Mouse (Mus musculus) lung, postnatal 10 days (tissue): ENCODE measurements at regions not wholly inside any gene's neighbourhood (a gene's known extent, or its start where the extent isn't known, plus 50 kb on each side); places are given as distances from the start of the nearest gene placed in this dataset.

Experiments
- DNase-seq: peaks from one replicate; pipeline ENCODE4 v3.0.0; 2021

DNA sequence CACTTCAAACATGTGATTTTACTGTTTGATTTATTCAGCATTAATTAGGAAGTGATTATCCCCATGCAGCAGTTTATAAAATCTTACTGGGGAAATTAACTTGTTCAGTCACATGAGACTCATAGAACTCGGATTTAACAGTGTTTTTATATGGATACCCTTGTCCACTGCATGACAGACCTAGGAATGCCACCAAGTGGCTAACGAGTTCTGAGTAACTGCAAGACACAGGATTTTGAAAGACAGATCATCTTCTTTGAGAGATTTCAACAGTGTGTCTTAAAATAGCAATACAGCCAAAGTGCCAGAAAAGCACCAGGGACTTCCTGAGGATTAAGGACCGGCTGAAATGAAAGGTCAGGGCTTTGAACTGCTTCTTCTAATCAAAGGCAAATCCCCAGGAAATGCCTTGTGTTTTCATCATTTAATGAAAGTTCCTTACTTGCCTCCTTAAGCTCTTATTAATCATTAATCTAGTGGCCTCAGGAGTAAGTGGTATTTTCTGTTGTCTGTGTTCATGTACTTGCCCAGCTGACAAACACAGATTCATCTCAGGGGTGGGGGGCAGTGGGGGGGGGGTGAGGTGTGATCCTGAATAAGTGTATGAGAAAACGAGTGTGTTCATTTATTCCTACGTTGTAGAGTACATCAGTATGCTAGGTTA is 193.4 kb downstream of the Gm13691 start:
- peak; percentile 11 for DNase-seq

DNA sequence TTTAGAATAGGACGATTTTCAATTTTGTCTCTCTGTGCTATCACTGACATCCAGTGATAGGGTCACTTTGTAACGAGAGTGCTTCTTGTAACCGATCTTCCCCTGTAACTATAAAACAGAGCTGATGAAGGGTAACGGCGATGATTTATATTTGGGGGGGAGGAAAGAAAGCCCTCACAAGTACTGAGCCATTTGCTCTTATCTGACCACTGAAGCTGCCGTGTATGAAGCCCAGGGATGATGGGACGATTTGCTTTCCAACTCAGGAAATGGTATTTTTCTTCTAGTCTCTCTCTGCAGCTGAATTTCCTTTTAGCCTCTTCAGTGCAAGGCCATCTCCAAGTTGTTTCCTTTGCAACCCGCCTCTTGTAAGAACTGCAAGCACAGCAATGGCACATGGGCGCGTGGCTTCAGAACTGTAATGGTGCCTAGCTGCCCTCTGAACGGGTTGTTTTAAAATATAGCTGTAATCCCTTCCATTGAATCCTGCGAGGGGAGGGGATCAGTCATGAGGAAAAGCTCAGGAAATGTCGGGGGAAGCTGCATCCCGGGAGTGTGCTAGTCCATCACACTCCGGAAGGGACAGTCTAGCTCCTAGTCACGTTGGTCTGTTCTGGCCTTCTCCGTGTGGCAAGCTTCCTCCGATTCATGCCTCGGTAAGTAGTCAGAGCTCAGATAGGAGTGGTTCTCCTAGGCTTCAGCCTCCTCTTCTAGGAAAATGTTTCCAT is 194.1 kb downstream of the Gm13691 start:
- peak; percentile 71 for DNase-seq

DNA sequence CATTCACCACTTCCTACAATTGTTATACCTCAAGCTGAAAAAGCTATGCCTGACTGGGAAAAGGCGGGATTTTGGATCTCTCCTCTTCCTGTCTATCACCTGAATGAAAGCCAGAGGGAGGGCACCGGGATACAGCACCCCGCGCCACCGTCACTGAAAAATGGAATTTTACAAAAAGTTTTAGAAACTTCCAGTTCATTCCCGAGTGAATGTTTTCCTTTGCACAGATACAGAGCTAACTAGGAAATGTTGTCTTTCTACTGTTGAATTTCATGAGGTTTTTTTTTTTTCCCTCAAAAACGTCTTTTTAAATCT is 194.6 kb downstream of the Gm13691 start:
- no peak for DNase-seq

DNA sequence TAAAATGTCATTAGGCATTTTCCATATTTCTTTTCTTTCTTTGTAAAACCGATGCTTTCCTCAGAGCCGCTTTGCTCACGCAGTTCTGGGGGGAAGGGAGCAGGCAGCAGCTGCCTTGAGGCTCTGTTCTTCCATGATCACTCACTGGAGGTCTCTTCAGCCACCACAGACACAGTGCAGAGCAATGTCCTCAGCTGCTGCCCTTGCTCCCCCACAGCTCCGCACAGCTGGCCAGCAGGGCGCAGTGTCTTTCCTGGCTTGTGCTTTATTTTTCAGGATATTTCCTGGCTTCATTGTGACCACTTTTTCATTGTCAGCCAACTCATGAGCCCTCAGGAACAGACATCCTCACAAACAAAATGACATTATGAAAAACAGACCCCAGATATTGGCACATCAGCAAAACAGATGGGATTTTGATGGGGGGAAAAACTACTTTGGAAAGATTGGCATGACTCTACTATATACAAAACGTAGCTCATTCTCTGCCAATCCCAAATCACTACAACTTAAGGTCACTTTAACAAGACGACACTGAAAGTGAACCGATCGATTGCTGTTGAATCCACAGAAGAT is 195.9 kb downstream of the Gm13691 start:
- peak; percentile 79 for DNase-seq

DNA sequence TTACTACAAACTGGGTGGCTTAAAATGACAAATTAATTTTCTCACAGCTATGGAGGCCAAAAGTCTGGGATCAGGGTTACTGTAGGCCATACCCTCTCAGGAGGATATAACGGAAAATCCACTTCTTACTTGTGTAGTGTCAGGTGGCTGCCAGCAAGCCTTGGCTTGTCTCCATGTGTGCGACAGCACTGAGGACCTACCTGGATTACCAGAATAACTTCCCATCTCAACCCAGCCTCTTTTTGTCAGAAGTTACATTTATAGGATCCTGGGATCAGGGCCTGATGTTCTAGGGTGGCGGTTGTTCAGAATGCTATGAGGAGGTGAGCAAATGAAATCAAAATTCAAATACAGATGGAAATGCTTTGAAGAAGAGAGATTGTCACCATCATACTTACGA is 197.1 kb downstream of the Gm13691 start:
- no peak for DNase-seq

DNA sequence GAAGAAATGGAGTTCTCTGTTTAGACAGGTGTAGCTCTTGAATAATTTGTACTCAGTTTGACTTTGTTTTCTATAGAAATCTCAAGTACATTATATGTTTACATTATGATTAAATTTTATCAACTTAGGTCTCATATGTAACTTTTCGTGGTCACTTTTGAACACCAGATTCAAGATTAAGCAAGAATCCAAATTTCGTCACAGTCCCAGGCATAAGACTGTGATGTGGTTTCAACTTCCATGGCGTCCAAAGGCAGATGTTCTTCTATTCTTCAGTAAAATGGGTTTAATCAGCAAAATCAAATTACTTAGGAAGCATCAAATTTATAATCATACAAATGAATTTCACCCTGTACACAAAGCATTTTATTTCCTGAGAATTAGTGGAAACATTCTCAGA is 198.9 kb downstream of the Gm13691 start:
- no peak for DNase-seq

DNA sequence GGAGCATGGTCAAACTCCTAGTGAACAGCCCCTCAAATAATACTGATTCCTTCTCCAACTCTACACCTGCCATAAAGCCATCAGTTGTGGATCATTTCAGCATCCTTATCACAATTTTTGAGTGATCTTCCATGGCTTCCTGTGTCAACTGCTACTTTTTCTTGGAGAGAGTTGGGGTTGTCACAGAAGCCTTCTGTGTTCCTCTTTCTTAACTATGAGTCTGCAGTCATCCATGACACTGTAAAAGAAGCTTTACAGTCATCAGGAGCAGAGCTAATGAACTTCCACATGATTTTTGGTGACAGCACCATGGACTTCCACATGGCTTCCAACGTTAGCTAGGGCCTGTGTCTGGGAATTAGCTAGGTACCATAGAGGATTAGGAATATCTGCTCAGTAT is 208.1 kb downstream of the Calcrl start:
- DNase-seq: no peak

GRCm38 (mm10) chr2:84222049-84222448 is 203.2 kb downstream of the Calcrl start:
- no peak for DNase-seq

GRCm38 (mm10) chr2:84229777-84230176 is 195.4 kb downstream of the Calcrl start:
- peak; percentile 38 for DNase-seq

- no peak for DNase-seq
These were observed 189.6 kb downstream of the Calcrl start for GRCm38 (mm10) chr2:84235641-84236040.

GRCm38 (mm10) chr2:84241244-84241643 is 184.0 kb downstream of the Calcrl start:
- DNase-seq: no peak

DNA sequence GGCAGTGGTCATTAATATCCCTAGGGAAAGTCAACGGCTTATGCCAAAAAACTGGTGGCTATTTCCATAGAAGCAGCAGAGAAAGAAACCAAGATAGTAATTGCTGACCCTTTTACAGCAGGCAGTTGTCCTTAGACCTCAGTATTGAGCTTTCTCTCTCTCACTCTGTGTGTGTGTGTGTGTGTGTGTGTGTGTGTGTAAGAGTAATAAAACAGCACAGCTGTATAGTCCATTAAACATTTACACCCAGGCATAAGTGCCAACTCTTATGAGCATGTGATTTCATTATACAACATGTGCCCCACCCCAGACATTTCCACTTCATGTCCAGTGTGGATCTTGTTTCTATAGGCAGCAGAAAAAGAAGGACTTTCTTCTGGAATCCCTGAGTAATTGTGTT is 183.2 kb downstream of the Calcrl start:
- DNase-seq: no peak

- no peak for DNase-seq
These were observed 179.3 kb downstream of the Calcrl start for GRCm38 (mm10) chr2:84245900-84246299.

DNA sequence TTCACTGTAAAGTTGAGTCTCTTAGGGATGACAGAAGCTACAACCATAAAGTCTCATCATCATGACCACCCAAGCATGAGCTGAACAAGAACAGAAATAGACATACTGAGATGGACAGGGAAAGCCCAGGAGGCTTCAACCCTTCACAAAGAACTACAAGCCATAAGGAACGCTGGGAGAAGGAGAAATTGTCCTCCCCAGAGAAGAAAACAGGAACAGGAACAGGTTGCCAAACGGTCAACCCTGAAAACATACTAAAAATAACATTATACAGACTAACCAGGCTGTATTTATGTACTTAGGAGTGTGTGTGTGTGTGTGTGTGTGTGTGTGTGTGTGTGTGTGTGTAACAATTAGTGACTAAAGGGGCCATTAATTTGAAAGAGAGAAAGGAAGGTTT is 178.6 kb downstream of the Calcrl start:
- no peak for DNase-seq

- no peak for DNase-seq
These were observed 177.0 kb downstream of the Calcrl start for GRCm38 (mm10) chr2:84248169-84248568.

DNA sequence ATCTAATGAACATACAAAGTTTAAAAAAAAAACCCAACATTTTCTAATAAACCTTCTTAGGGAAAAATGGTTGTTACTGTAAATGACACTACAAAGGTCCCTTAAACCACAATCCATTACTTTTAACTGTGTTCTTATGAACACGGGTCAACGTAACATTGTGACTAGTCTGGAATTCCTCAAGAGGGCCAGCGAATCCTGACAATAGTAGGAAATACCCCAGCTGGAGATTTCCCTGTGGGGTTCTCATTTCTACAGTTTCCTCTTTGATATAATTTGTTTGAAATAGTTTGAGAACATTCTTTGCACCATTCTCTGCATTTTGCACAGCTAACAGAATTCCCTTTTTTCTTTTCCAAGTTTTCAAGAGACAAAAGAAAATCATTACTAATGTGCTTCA is 175.3 kb downstream of the Calcrl start:
- no peak for DNase-seq

DNA sequence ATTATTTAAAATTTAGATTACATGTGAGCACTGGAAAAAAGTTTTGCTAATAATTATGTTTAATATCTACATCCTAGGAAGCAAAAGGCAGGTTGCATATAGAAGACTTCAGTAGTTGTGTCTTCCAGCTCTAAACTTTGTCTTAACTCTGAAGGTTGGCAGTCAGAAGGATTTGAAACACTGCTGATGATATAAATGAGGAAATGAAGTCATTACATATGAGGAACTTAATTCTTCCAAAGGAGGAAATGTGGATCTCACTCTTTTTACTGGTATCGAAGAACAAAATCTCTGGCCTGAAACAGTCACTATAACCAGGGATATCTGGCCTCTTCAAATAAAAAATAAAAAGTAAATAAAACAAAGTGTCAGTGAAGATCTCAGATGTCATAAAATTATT is 173.1 kb downstream of the Calcrl start:
- no peak for DNase-seq

- DNase-seq: no peak
These were observed 166.7 kb downstream of the Calcrl start for GRCm38 (mm10) chr2:84258339-84259006.

GRCm38 (mm10) chr2:84259222-84259621 is 166.0 kb downstream of the Calcrl start:
- no peak for DNase-seq

DNA sequence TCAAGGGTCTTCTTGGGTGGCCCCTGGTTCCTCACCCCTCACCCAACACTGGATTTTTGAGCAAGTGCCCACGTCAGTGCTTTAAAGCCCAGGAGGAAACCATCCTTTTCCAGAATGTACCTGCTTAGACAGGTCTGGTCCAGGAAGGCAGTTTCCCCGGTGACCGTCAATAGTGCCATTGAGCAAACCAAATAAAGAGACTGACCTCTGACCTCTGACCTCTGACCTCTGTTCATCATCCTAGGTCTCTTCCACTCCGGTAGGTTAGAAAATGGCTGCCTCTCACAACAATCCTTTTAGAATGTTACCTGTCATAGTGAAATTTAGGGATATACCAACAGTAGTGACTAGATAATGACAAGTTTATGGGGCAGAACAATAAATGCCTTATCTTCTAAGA is 164.5 kb downstream of the Calcrl start:
- DNase-seq: no peak

- DNase-seq: no peak
These were observed 163.7 kb downstream of the Calcrl start for GRCm38 (mm10) chr2:84261481-84261880.

DNA sequence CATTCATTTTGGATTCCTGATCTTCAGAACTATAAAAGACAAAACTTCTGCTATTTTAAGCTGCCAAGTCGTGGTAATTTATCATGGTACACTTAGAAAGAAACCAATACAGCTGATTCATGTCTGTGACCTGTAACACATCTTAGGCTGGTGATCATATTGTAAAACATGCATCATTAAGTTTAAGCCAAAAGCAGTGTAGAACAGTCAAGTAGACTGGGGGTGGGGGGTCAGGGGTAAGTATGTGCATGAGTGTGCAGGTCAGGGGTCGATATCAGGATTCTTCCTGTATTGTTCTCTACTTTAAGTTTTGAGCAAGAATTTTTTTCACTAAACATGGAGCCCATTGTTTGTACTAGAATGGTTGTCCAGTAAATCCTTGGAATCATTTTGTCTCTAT is 160.7 kb downstream of the Calcrl start:
- no peak for DNase-seq

DNA sequence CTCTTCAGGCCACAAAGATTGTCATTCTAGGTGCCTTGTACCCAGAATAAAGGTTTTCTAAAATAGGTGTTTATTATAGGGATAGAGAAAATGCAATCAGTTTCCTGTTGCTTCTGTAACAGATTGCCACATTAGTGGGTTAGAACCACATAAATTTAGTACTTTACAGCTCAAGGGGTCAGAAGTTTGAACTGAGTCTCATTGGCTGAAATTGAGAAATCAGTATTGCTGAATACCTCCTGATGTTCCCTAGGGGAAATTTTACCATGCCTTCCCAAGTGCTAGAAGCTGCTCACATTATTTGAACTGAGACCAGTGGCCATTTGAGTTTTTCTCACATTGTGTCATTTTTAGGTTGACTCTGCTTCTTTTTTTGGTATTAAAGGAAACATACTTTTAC is 160.2 kb downstream of the Calcrl start:
- no peak for DNase-seq

GRCm38 (mm10) chr2:84266158-84266557 is 159.1 kb downstream of the Calcrl start:
- DNase-seq: no peak
